9 mouse cellular contexts compared by ENCODE assay signal in genomic region chr7:100429102-100429501, GRCm38 (mm10). TPM values are rescaled to one million over a fixed set of nuclear protein-coding genes. Genes with fewer than 3 reads are reported as not detected.
DNase-seq lines count a peak whose midpoint lies in the region; ATAC-seq and TF ChIP-seq lines count a peak whose summit lies in the region.
"Had no signal": no experiment of that assay in that cellular context is flagged by ENCODE, and none has a peak within 500 bp of the region (broad histone marks: within the 10 kb centered on the region; RNA-seq: fewer than 3 reads in every experiment).

No protein-coding gene starts in this region.

- no peak for ATAC-seq in forebrain, embryonic 12.5 days (ENCODE audit: low FRiP score)
- ATAC-seq in erythroblast, adult 5-6 weeks (replicated peaks; ENCODE audit: low FRiP score, poor library complexity, severe bottlenecking), result peak; percentile 85

- no peaks in the 10 kb centered on the region for H3K4me1 ChIP-seq in forebrain, embryonic 10.5 days
- no peaks in the 10 kb centered on the region for H3K4me1 ChIP-seq in forebrain, embryonic 12.5 days
- H3K4me1 ChIP-seq in bone marrow macrophage, adult 2 months (ENCODE audit: control insufficient read depth, insufficient read depth, low read length), result peaks cover 52% of the 10 kb centered on the region
- H3K4me1 ChIP-seq in spleen, adult 2 months (ENCODE audit: control insufficient read depth, insufficient read depth, insufficient read length), result no peaks in the 10 kb centered on the region
- H3K4me1 ChIP-seq: limb, embryonic 12.5 days had no signal

- no peaks in the 10 kb centered on the region for H3K27me3 ChIP-seq in forebrain, embryonic 10.5 days (ENCODE audit: poor library complexity, severe bottlenecking)
- H3K27me3 ChIP-seq in forebrain, embryonic 12.5 days, result no peaks in the 10 kb centered on the region
- H3K27me3 ChIP-seq in spleen, adult 2 months (ENCODE audit: control insufficient read depth, insufficient read depth, low read length), result no peaks in the 10 kb centered on the region
- H3K27me3 ChIP-seq: limb, embryonic 12.5 days had no signal

- H3K36me3 ChIP-seq in forebrain, embryonic 10.5 days (replicated peaks), result peaks cover 99% of the 10 kb centered on the region
- H3K36me3 ChIP-seq in forebrain, embryonic 12.5 days (replicated peaks), result peaks cover 92% of the 10 kb centered on the region
- peaks cover 39% of the 10 kb centered on the region for H3K36me3 ChIP-seq in spleen, adult 2 months (ENCODE audit: control insufficient read depth, insufficient read depth, low read length)

- no peaks in the 10 kb centered on the region for H3K9me3 ChIP-seq in forebrain, embryonic 10.5 days
- H3K9me3 ChIP-seq in forebrain, embryonic 12.5 days, result no peaks in the 10 kb centered on the region
- H3K9me3 ChIP-seq: limb, embryonic 12.5 days had no signal

- H3K4me3 ChIP-seq in forebrain, embryonic 10.5 days, result no peak overlapping the region
- no peak overlapping the region for H3K4me3 ChIP-seq in forebrain, embryonic 12.5 days (replicated peaks)
- H3K4me3 ChIP-seq in bone marrow macrophage, adult 2 months (ENCODE audit: insufficient read depth, low read length), result no peak overlapping the region
- no peak overlapping the region for H3K4me3 ChIP-seq in spleen, adult 2 months (ENCODE audit: extremely low read depth, insufficient read depth, insufficient read length)
- H3K4me3 ChIP-seq: limb, embryonic 12.5 days had no signal

- no peak for TF ChIP-seq CTCF in bone marrow macrophage, adult 2 months (IDR thresholded peaks at IDR 0.05; ENCODE audit: low read depth, low read length)
- TF ChIP-seq CTCF in spleen, adult 2 months (IDR thresholded peaks at IDR 0.05; ENCODE audit: extremely low read depth, insufficient read depth, insufficient read length, insufficient replicate concordance), result peak; percentile 54; the same call in 1 of the 2 replicates

- no peak overlapping the region for H3K27ac ChIP-seq in forebrain, embryonic 10.5 days
- no peak overlapping the region for H3K27ac ChIP-seq in forebrain, embryonic 12.5 days
- 0 out of 2 replicates have a peak overlapping the region, but pooled peaks have one; percentile 21 for H3K27ac ChIP-seq in bone marrow macrophage, adult 2 months (ENCODE audit: insufficient read depth, low read depth, low read length)
- no peak overlapping the region for H3K27ac ChIP-seq in spleen, adult 2 months (ENCODE audit: insufficient read depth, low read length)
- H3K27ac ChIP-seq: limb, embryonic 12.5 days had no signal

- H3K4me2 ChIP-seq in forebrain, embryonic 12.5 days, result no peak overlapping the region
- H3K4me2 ChIP-seq: limb, embryonic 12.5 days had no signal

- H3K9ac ChIP-seq in forebrain, embryonic 12.5 days, result no peak overlapping the region
- H3K9ac ChIP-seq: limb, embryonic 12.5 days had no signal

- 68% methylated on average over 3 of the region's 3 CpGs for WGBS in forebrain, embryonic 10.5 days
- 65% methylated on average over 3 of the region's 3 CpGs for WGBS in forebrain, embryonic 12.5 days
- 75% methylated on average over 3 of the region's 3 CpGs for WGBS in spleen, adult 2 months

- TF ChIP-seq POLR2A in bone marrow macrophage, adult 2 months (IDR thresholded peaks at IDR 0.05; ENCODE audit: borderline replicate concordance, low read depth, low read length), result no peak
- TF ChIP-seq POLR2A in spleen, adult 2 months (IDR thresholded peaks at IDR 0.05; ENCODE audit: low read depth, low read length), result no peak

- DNase-seq in forebrain, embryonic 10.5 days (ENCODE audit: extremely low spot score, low spot score), result peak; percentile 20
- DNase-seq in CD4-positive, CD25-positive, alpha-beta regulatory T cell, adult 2 months (ENCODE audit: low read depth, low spot score), result peak; percentile 69
- DNase-seq in kidney, postnatal 4 days, result peak; percentile 54 to 66
- peak; percentile 80 for DNase-seq in lung, postnatal 10 days
- peak in 1 of 2 experiments; percentile 45 for DNase-seq in spleen, adult 2 months (ENCODE audit: low read depth in 1 of 2, low spot score in 2 of 2)

RNA-seq across cellular contexts. Expression of gene Ucp3, which starts 43.7 kb away (rescaled TPM):
- not detected in 2 replicates for polyA plus RNA-seq in forebrain, embryonic 10.5 days (2016; fragmentation: Nextera tagmentation; extraction: Ambion mirVana)
- not detected in 2 replicates for polyA plus RNA-seq in forebrain, embryonic 12.5 days (2016; fragmentation: Nextera tagmentation; extraction: Ambion mirVana)
- not detected in 2 replicates for polyA plus RNA-seq in bone marrow macrophage, adult 2 months (2012; ENCODE audit: insufficient read depth, insufficient read length, missing spikeins)
- 0.42 TPM in 1 of 2 replicates, not detected in the other for total RNA-seq in erythroblast, adult 5-6 weeks (2015; ENCODE audit: low replicate concordance)
- total RNA-seq in erythroblast, adult 5-6 weeks (2017; ENCODE audit: low replicate concordance), result 0.56 TPM in 1 of 2 replicates, not detected in the other
- 0.77 and 1.3 TPM in 2 replicates for polyA plus RNA-seq in spleen, adult 2 months (2012; rRNA removed)
- polyA plus RNA-seq: limb, embryonic 12.5 days had no signal

RNA-seq across cellular contexts. Expression of gene Ppme1, which starts 57.0 kb away (rescaled TPM):
- polyA plus RNA-seq in forebrain, embryonic 10.5 days (2016; fragmentation: Nextera tagmentation; extraction: Ambion mirVana), result 80.2 and 84.3 TPM in 2 replicates
- 103 TPM in 2 replicates for polyA plus RNA-seq in forebrain, embryonic 12.5 days (2016; fragmentation: Nextera tagmentation; extraction: Ambion mirVana)
- 21.1 and 23.6 TPM in 2 replicates for polyA plus RNA-seq in bone marrow macrophage, adult 2 months (2012; ENCODE audit: insufficient read depth, insufficient read length, missing spikeins)
- 11.5 and 16.1 TPM in 2 replicates for total RNA-seq in erythroblast, adult 5-6 weeks (2015; ENCODE audit: low replicate concordance)
- total RNA-seq in erythroblast, adult 5-6 weeks (2017; ENCODE audit: low replicate concordance), result 29.1 and 37.9 TPM in 2 replicates
- 46.3 and 57.2 TPM in 2 replicates for polyA plus RNA-seq in spleen, adult 2 months (2012; rRNA removed)

RNA-seq across cellular contexts. Expression of gene C2cd3, which starts 57.1 kb away (rescaled TPM):
- 38.9 and 39.4 TPM in 2 replicates for polyA plus RNA-seq in forebrain, embryonic 10.5 days (2016; fragmentation: Nextera tagmentation; extraction: Ambion mirVana)
- polyA plus RNA-seq in forebrain, embryonic 12.5 days (2016; fragmentation: Nextera tagmentation; extraction: Ambion mirVana), result 44.3 and 49.5 TPM in 2 replicates
- polyA plus RNA-seq in bone marrow macrophage, adult 2 months (2012; ENCODE audit: insufficient read depth, insufficient read length, missing spikeins), result 20.9 and 21.6 TPM in 2 replicates
- total RNA-seq in erythroblast, adult 5-6 weeks (2015; ENCODE audit: low replicate concordance), result 11.1 and 28.8 TPM in 2 replicates
- 14.8 and 17.4 TPM in 2 replicates for total RNA-seq in erythroblast, adult 5-6 weeks (2017; ENCODE audit: low replicate concordance)
- 24.1 and 26.4 TPM in 2 replicates for polyA plus RNA-seq in spleen, adult 2 months (2012; rRNA removed)
